Mouse (Mus musculus) limb, embryonic 11.5 days (tissue): ENCODE data around the gene Chtop. TPM values are rescaled to one million over a fixed set of nuclear protein-coding genes. Genes with fewer than 3 reads are reported as not detected.

ENCODE experiments used
- ATAC-seq: fragments of 200-750 bp; cut with Nextera tagmentation; 2 replicates; pipeline ENCODE4 v1.8.0; 2017; ENCODE audit warnings: low read depth; ENCODE audit not compliant: insufficient number of reproducible peaks, low FRiP score, low TSS enrichment
- DNase-seq: peaks from one replicate; pipeline ENCODE4 v3.0.0-alpha.2; 2015; ENCODE audit warnings: low spot score
- H3K27ac ChIP-seq: fragments of 300-500 bp; sonication (generic); replicated peaks from 2 replicates; pipeline ENCODE4 v1.5.1; 2014; ENCODE audit warnings: low read depth, mild to moderate bottlenecking, low read length
- H3K27me3 ChIP-seq: fragments of 300-500 bp; sonication (generic); 2 replicates; pipeline ENCODE4 v1.6.1; 2014; ENCODE audit warnings: mild to moderate bottlenecking, low read length, mixed read lengths; ENCODE audit not compliant: control insufficient read depth, insufficient read depth
- H3K36me3 ChIP-seq: fragments of 300-500 bp; sonication (generic); 2 replicates; pipeline ENCODE4 v1.6.1; 2014; ENCODE audit warnings: mild to moderate bottlenecking, low read length, moderate library complexity, mixed read lengths; ENCODE audit not compliant: control insufficient read depth, insufficient read depth
- H3K4me1 ChIP-seq: fragments of 300-500 bp; sonication (generic); 2 replicates; pipeline ENCODE4 v1.6.1; 2014; ENCODE audit warnings: low read length, mixed read lengths; ENCODE audit not compliant: control insufficient read depth, insufficient read depth
- H3K4me2 ChIP-seq: fragments of 300-500 bp; sonication (generic); 2 replicates; pipeline ENCODE4 v1.6.1; 2014; ENCODE audit warnings: low read depth, mild to moderate bottlenecking, moderate library complexity; ENCODE audit not compliant: severe bottlenecking
- H3K4me3 ChIP-seq: fragments of 300-500 bp; sonication (generic); 2 replicates; pipeline ENCODE4 v1.5.1; 2014; ENCODE audit warnings: low read depth, low read length
- H3K9ac ChIP-seq: fragments of 300-500 bp; sonication (generic); 2 replicates; pipeline ENCODE4 v1.6.1; 2014; ENCODE audit warnings: mild to moderate bottlenecking, low read length
- H3K9me3 ChIP-seq: fragments of 300-500 bp; sonication (generic); 2 replicates; pipeline ENCODE4 v1.6.1; 2016; ENCODE audit warnings: low read length; ENCODE audit not compliant: control insufficient read depth
- WGBS: fragments of 180-500 bp; shearing (Covaris S2); extraction: QIAGEN DNeasy Blood & Tissue Kit; methylation state at CpG from one replicate; pipeline ENCODE4 v1.1.7; 2014; 5-methylcytosine and 5-hydroxymethylcytosine counted together
- polyA plus RNA-seq: library from polyadenylated mRNA; unstranded; fragments of >200 nt; fragmentation: Nextera tagmentation; extraction: Ambion mirVana; gene quantifications from 2 replicates; pipeline ENCODE4 v1.2.1, GENCODE M21; 2014

Chtop gene
- polyA plus RNA-seq, 1 experiment from 2014 or later = 125 TPM

GRCm38 (mm10) chr3:90514691-90515090 is 5.4 kb upstream of the Chtop start:
- peak; percentile 27; the same call in 1 of the 2 replicates for ATAC-seq
- Histone ChIP-seq H3K36me3 (no peaks in the 10 kb centered on the region), H3K4me1 (peaks cover 12% of the 10 kb centered on the region), H3K9ac (peak overlapping the region; percentile 43), H3K4me3 (peak overlapping the region; percentile 26), H3K4me2 (peak overlapping the region; percentile 78), H3K27ac (no peak overlapping the region), H3K9me3 (no peaks in the 10 kb centered on the region), H3K27me3 (peaks cover 5% of the 10 kb centered on the region; the same call in 1 of the 2 replicates)
- DNase-seq = peak; percentile 77
- WGBS = under 1% methylated on average over 10 of the region's 10 CpGs

GRCm38 (mm10) chr3:90513796-90514590 is 4.7 kb upstream of the Chtop start, which contains the start of the genes S100a1 and S100a13:
Gene S100a1 (minus strand): TSS chr3:90514392.
Gene S100a13 (plus strand): TSS chr3:90514435.
- Histone ChIP-seq H3K4me2 (peak within 1 kb of the TSS; percentile 78), H3K27me3 (peaks cover 5% of the 10 kb centered on the region; the same call in 1 of the 2 replicates), H3K4me1 (peaks cover 12% of the 10 kb centered on the region), H3K36me3 (no peaks in the 10 kb centered on the region), H3K27ac (no peak within 1 kb of the TSS), H3K4me3 (peak within 1 kb of the TSS; percentile 26), H3K9me3 (no peaks in the 10 kb centered on the region), H3K9ac (peak within 1 kb of the TSS; percentile 43)
- DNase-seq = peak; percentile 32
- no peak for ATAC-seq
- 3% methylated on average over 25 of the region's 25 CpGs for WGBS

GRCm38 (mm10) chr3:90512948-90513642 is 3.8 kb upstream of the Chtop start:
- 73% methylated on average over 9 of the region's 9 CpGs for WGBS

GRCm38 (mm10) chr3:90512276-90512675 is 3.0 kb upstream of the Chtop start:
- Histone ChIP-seq H3K4me3 (no peak overlapping the region), H3K9me3 (no peaks in the 10 kb centered on the region), H3K4me1 (peaks cover 17% of the 10 kb centered on the region), H3K27ac (no peak overlapping the region), H3K36me3 (0 out of 2 replicates have a peak, but pooled peaks cover 2% of the 10 kb centered on the region), H3K9ac (no peak overlapping the region), H3K4me2 (no peak overlapping the region), H3K27me3 (peaks cover 5% of the 10 kb centered on the region; the same call in 1 of the 2 replicates)
- 88% methylated on average over 5 of the region's 5 CpGs for WGBS
- no peak for ATAC-seq
- no peak for DNase-seq

More at GRCm38 (mm10) chr3:90512948-90513642, 3.8 kb upstream of the Chtop start:
- no peaks in the 10 kb centered on the region for H3K9me3 ChIP-seq
- H3K4me3 ChIP-seq = no peak overlapping the region
- H3K9ac ChIP-seq = no peak overlapping the region
- DNase-seq = no peak
- no peaks in the 10 kb centered on the region for H3K36me3 ChIP-seq
- H3K4me2 ChIP-seq = no peak overlapping the region
- H3K27ac ChIP-seq = no peak overlapping the region
- peaks cover 5% of the 10 kb centered on the region; the same call in 1 of the 2 replicates for H3K27me3 ChIP-seq
- H3K4me1 ChIP-seq = peaks cover 12% of the 10 kb centered on the region
- no peak for ATAC-seq

- 31% methylated on average over 2 of the region's 2 CpGs for WGBS
- Histone ChIP-seq H3K9me3 (no peaks in the 10 kb centered on the region), H3K27me3 (peaks cover 5% of the 10 kb centered on the region; the same call in 1 of the 2 replicates), H3K4me2 (peak overlapping the region; percentile 22; the same call in 1 of the 2 replicates), H3K27ac (no peak overlapping the region), H3K4me3 (peak overlapping the region; percentile 94), H3K9ac (no peak overlapping the region), H3K4me1 (peaks cover 13% of the 10 kb centered on the region), H3K36me3 (peaks cover 15% of the 10 kb centered on the region; the same call in 1 of the 2 replicates)
- ATAC-seq (peak; percentile 33; the same call in 1 of the 2 replicates), DNase-seq (no peak)
Measured at GRCm38 (mm10) chr3:90509747-90510123, 437 bp upstream of the Chtop start.

GRCm38 (mm10) chr3:90508287-90508949 is 880 bp downstream of the Chtop start:
- H3K4me1 ChIP-seq = 0 out of 2 replicates have a peak, but pooled peaks cover 6% of the 10 kb centered on the region
- no peak for ATAC-seq
- H3K4me2 ChIP-seq = peak overlapping the region; percentile 59
- H3K4me3 ChIP-seq = peak overlapping the region; percentile 94
- DNase-seq = no peak
- peak overlapping the region; percentile 97 for H3K9ac ChIP-seq
- H3K27ac ChIP-seq = peak overlapping the region; percentile 85; the same call in 1 of the 2 replicates
- peaks cover 1% of the 10 kb centered on the region; the same call in 1 of the 2 replicates for H3K27me3 ChIP-seq
- WGBS = 6% methylated on average over 20 of the region's 20 CpGs
- peaks cover 16% of the 10 kb centered on the region; the same call in 1 of the 2 replicates for H3K36me3 ChIP-seq
- H3K9me3 ChIP-seq = no peaks in the 10 kb centered on the region

- no peak overlapping the region for H3K27ac ChIP-seq
- ATAC-seq (no peak), DNase-seq (no peak)
- H3K27me3 ChIP-seq = no peaks in the 10 kb centered on the region
- WGBS = 92% methylated on average over 3 of the region's 3 CpGs
- no peak overlapping the region for H3K9ac ChIP-seq
- H3K4me1 ChIP-seq = 0 out of 2 replicates have a peak, but pooled peaks cover 6% of the 10 kb centered on the region
- H3K4me2 ChIP-seq = no peak overlapping the region
- H3K4me3 ChIP-seq = no peak overlapping the region
- peaks cover 31% of the 10 kb centered on the region for H3K36me3 ChIP-seq
- no peaks in the 10 kb centered on the region for H3K9me3 ChIP-seq
Measured at GRCm38 (mm10) chr3:90506362-90506761, 2.9 kb downstream of the Chtop start.

GRCm38 (mm10) chr3:90505216-90505615 is 4.1 kb downstream of the Chtop start:
- Histone ChIP-seq H3K27me3 (no peaks in the 10 kb centered on the region), H3K9ac (no peak overlapping the region), H3K4me1 (0 out of 2 replicates have a peak, but pooled peaks cover 6% of the 10 kb centered on the region), H3K36me3 (peaks cover 33% of the 10 kb centered on the region), H3K9me3 (no peaks in the 10 kb centered on the region), H3K27ac (no peak overlapping the region), H3K4me2 (no peak overlapping the region), H3K4me3 (no peak overlapping the region)
- WGBS = 87% methylated on average over 5 of the region's 5 CpGs
- no peak for ATAC-seq
- DNase-seq = no peak
